In the genomic region with DNA sequence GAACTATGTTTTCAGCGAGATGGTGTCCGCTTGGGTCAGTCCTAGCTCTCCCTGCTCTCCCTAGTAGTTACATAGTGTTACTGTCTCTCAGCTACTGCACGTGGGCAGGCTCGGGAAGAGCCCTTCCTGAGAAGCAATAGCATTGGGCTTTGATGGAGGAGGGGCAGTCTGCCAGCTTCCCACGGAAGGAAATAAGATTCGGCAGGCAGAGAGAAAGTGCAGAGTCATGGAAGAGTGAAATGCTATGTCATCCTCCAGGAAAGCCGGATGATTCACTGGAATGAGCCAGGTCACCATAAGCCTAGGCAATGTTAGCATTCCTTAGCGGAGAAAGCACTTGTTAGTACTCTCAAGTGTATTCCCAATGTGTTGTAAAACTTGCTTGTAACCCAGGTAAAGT, we compare ENCODE assay signal across 8 mouse cellular contexts. TPM values are rescaled to one million over a fixed set of nuclear protein-coding genes. Genes with fewer than 3 reads are reported as not detected.
DNase-seq lines count a peak whose midpoint lies in the region; ATAC-seq and TF ChIP-seq lines count a peak whose summit lies in the region.

No protein-coding gene starts in this region.

- H3K9me3 ChIP-seq in hindbrain, embryonic 14.5 days (ENCODE audit: control insufficient read depth, low read length), result no peaks in the 10 kb centered on the region
- no peaks in the 10 kb centered on the region for H3K9me3 ChIP-seq in hindbrain, embryonic 10.5 days
- H3K9me3 ChIP-seq in heart, postnatal 0 days (replicated peaks; ENCODE audit: control insufficient read depth, low read length), result no peaks in the 10 kb centered on the region
- no peaks in the 10 kb centered on the region for H3K9me3 ChIP-seq in liver, embryonic 12.5 days (replicated peaks)

- TF ChIP-seq CTCF in heart, postnatal 0 days (IDR thresholded peaks at IDR 0.05; ENCODE audit: low read depth), result no peak

- H3K9ac ChIP-seq in hindbrain, embryonic 14.5 days, result no peak overlapping the region
- no peak overlapping the region for H3K9ac ChIP-seq in heart, postnatal 0 days (replicated peaks; ENCODE audit: low read depth, low read length)
- H3K9ac ChIP-seq in liver, embryonic 12.5 days, result no peak overlapping the region

- no peak overlapping the region for H3K27ac ChIP-seq in hindbrain, embryonic 14.5 days
- no peak overlapping the region for H3K27ac ChIP-seq in hindbrain, embryonic 10.5 days
- no peak overlapping the region for H3K27ac ChIP-seq in heart, postnatal 0 days (ENCODE audit: low read depth)
- H3K27ac ChIP-seq in liver, embryonic 12.5 days, result no peak overlapping the region

- no peaks in the 10 kb centered on the region for H3K36me3 ChIP-seq in hindbrain, embryonic 14.5 days (replicated peaks; ENCODE audit: control insufficient read depth, insufficient read depth)
- H3K36me3 ChIP-seq in hindbrain, embryonic 10.5 days, result no peaks in the 10 kb centered on the region
- H3K36me3 ChIP-seq in heart, postnatal 0 days (replicated peaks; ENCODE audit: control insufficient read depth, insufficient read depth, low read length), result no peaks in the 10 kb centered on the region; the same call in 1 of the 2 replicates
- H3K36me3 ChIP-seq in liver, embryonic 12.5 days, result peaks cover 3% of the 10 kb centered on the region

- no peak overlapping the region for H3K4me2 ChIP-seq in hindbrain, embryonic 14.5 days (replicated peaks)
- H3K4me2 ChIP-seq in heart, postnatal 0 days (ENCODE audit: low read depth, low read length), result peak overlapping the region; percentile 25; the same call in 1 of the 2 replicates
- peak overlapping the region; percentile 12; the same call in 1 of the 2 replicates for H3K4me2 ChIP-seq in liver, embryonic 12.5 days

- H3K27me3 ChIP-seq in hindbrain, embryonic 14.5 days (ENCODE audit: control insufficient read depth, insufficient read depth, low read length), result peaks cover 3% of the 10 kb centered on the region; the same call in 1 of the 2 replicates
- H3K27me3 ChIP-seq in hindbrain, embryonic 10.5 days (ENCODE audit: insufficient read depth, poor library complexity, severe bottlenecking), result peaks cover 9% of the 10 kb centered on the region; the same call in 1 of the 2 replicates
- H3K27me3 ChIP-seq in heart, postnatal 0 days (ENCODE audit: control insufficient read depth, insufficient read depth, low read length), result no peaks in the 10 kb centered on the region
- no peaks in the 10 kb centered on the region for H3K27me3 ChIP-seq in liver, embryonic 12.5 days (replicated peaks)

- H3K4me1 ChIP-seq in hindbrain, embryonic 14.5 days (replicated peaks; ENCODE audit: control insufficient read depth, insufficient read depth, low read length), result no peaks in the 10 kb centered on the region
- H3K4me1 ChIP-seq in hindbrain, embryonic 10.5 days (replicated peaks), result no peaks in the 10 kb centered on the region
- peaks cover 9% of the 10 kb centered on the region; the same call in 1 of the 2 replicates for H3K4me1 ChIP-seq in heart, postnatal 0 days (ENCODE audit: control insufficient read depth, insufficient read depth)
- peaks cover 48% of the 10 kb centered on the region for H3K4me1 ChIP-seq in liver, embryonic 12.5 days

- no peak overlapping the region for H3K4me3 ChIP-seq in hindbrain, embryonic 14.5 days (replicated peaks; ENCODE audit: low read length)
- H3K4me3 ChIP-seq in hindbrain, embryonic 10.5 days, result no peak overlapping the region
- no peak overlapping the region for H3K4me3 ChIP-seq in heart, postnatal 0 days (ENCODE audit: low read depth, low read length)
- H3K4me3 ChIP-seq in liver, embryonic 12.5 days, result no peak overlapping the region

- ATAC-seq in hindbrain, embryonic 14.5 days (ENCODE audit: low FRiP score), result peak; percentile 29; the same call in 1 of the 2 replicates
- peak; percentile 51 for ATAC-seq in heart, postnatal 0 days (ENCODE audit: insufficient read depth, low read depth)
- peak; percentile 70 for ATAC-seq in liver, embryonic 12.5 days

- no peak for TF ChIP-seq EP300 in heart, postnatal 0 days (IDR thresholded peaks at IDR 0.05; ENCODE audit: low read depth)

- 41% methylated on average over 8 of the region's 8 CpGs for WGBS in hindbrain, embryonic 14.5 days
- 52% methylated on average over 8 of the region's 8 CpGs for WGBS in hindbrain, embryonic 10.5 days
- WGBS in heart, postnatal 0 days, result 24% methylated on average over 8 of the region's 8 CpGs
- WGBS in liver, embryonic 12.5 days (ENCODE audit: insufficient replicate concordance), result 29% methylated on average over 8 of the region's 8 CpGs

- no peak for DNase-seq in hindbrain, embryonic 14.5 days (ENCODE audit: low spot score)
- no peak for DNase-seq in hindbrain, embryonic 10.5 days (ENCODE audit: low spot score)
- peak; percentile 36 for DNase-seq in ES-CJ7 (ENCODE audit: low read depth, low spot score)
- peak; percentile 72 for DNase-seq in brain, adult 2 months (ENCODE audit: low read depth, low spot score)
- DNase-seq in heart, postnatal 0 days (ENCODE audit: low spot score), result peak; percentile 41
- DNase-seq in yolk sac, embryonic 10.5 days (ENCODE audit: low spot score), result peak; percentile 41
- no peak for DNase-seq in cerebellum, adult 11-12 months

RNA-seq across cellular contexts. Expression of a gene that starts 8.5 kb away (rescaled TPM):
- 4.1 and 5.1 TPM in 2 replicates for polyA plus RNA-seq in hindbrain, embryonic 14.5 days (2014; fragmentation: Nextera tagmentation; extraction: Ambion mirVana)
- 0.61 and 1.4 TPM in 2 replicates for polyA plus RNA-seq in hindbrain, embryonic 10.5 days (2016; fragmentation: Nextera tagmentation; extraction: Ambion mirVana)
- total RNA-seq in heart, postnatal 0 days (2014; rRNA removed; ENCODE audit: low replicate concordance), result 3.0 and 9.0 TPM in 2 replicates
- 4.3 and 5.0 TPM in 2 replicates for polyA plus RNA-seq in heart, postnatal 0 days (2015; fragmentation: Nextera tagmentation; extraction: Ambion mirVana)
- 2.6 and 2.8 TPM in 2 replicates for polyA plus RNA-seq in liver, embryonic 12.5 days (2016; fragmentation: Nextera tagmentation; extraction: Ambion mirVana)

RNA-seq across cellular contexts. Expression of a gene that starts 50.2 kb away (rescaled TPM):
- 58.7 and 61.0 TPM in 2 replicates for polyA plus RNA-seq in hindbrain, embryonic 14.5 days (2014; fragmentation: Nextera tagmentation; extraction: Ambion mirVana)
- 36.7 and 37.8 TPM in 2 replicates for polyA plus RNA-seq in hindbrain, embryonic 10.5 days (2016; fragmentation: Nextera tagmentation; extraction: Ambion mirVana)
- 13.3 and 33.6 TPM in 2 replicates for total RNA-seq in heart, postnatal 0 days (2014; rRNA removed; ENCODE audit: low replicate concordance)
- polyA plus RNA-seq in heart, postnatal 0 days (2015; fragmentation: Nextera tagmentation; extraction: Ambion mirVana), result 32.9 and 35.7 TPM in 2 replicates
- 18.9 and 19.1 TPM in 2 replicates for polyA plus RNA-seq in liver, embryonic 12.5 days (2016; fragmentation: Nextera tagmentation; extraction: Ambion mirVana)

Comparison
In these comparisons a context has a peak if more than half of its experiments do, and no peak if none do; other contexts are left out.
1. DNase-seq: peak in ES-CJ7 (single experiment), brain, adult 2 months (single experiment), heart, postnatal 0 days (single experiment) and yolk sac, embryonic 10.5 days (single experiment); none in hindbrain, embryonic 14.5 days (single experiment), hindbrain, embryonic 10.5 days (single experiment) and cerebellum, adult 11-12 months (single experiment).
2. Peak in every context shown above with its lines, with median percentiles within 50 percentile points of each other: ATAC-seq.